Mouse (Mus musculus): ENCODE results near the gene Cryga.

GRCm38 (mm10) chr1:65090370-65090769, 12.8 kb downstream of the Cryga start:
- no peak for TF ChIP-seq CTCF (IDR thresholded peaks at IDR 0.05; ENCODE audit: low read depth)
- TF ChIP-seq EP300 (IDR thresholded peaks at IDR 0.05; ENCODE audit: low read depth): no peak
